Mouse (Mus musculus) A20 (cell line): Measurements from ENCODE around the gene Ankrd23.
A peak's percentile ranks its signal among the peaks of the same experiment; 100 is the strongest.
"Not testable (repeated sequence)": the region's sequence is repeated elsewhere in the genome, so short reads cannot be mapped to it uniquely, and the experiment has no call there.

Experiments
- DNase-seq: peaks from one replicate; pipeline ENCODE4 v3.0.0-alpha.2; 2011; ENCODE audit warnings: low read depth, low spot score

Ankrd23 gene

DNA sequence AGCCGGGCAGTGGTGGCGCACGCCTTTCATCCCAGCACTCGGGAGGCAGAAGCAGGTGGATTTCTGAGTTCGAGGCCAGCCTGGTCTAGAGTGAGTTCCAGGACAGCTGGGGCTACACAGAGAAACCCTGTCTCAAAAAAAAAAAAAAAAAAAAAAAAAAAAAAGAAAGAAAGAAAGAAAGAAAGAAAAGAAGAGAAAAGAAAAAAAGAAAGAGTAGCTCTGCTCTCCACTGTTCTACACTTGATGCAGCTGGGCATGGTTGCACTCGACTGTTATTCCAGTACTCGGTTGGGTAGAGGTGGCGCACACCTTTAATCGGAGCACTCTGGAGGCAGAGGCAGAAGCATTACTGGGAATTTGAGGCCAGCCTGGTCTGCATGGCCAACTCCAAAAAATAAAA is at the start of gene Ankrd23:
Ankrd23 (minus strand) TSS at position 101 of the 400 bp plus-strand sequence.
- not testable (repeated sequence) for DNase-seq

GRCm38 (mm10) chr1:36586288-36586687 is 49.6 kb upstream of the Ankrd23 start:
- DNase-seq: no peak

DNA sequence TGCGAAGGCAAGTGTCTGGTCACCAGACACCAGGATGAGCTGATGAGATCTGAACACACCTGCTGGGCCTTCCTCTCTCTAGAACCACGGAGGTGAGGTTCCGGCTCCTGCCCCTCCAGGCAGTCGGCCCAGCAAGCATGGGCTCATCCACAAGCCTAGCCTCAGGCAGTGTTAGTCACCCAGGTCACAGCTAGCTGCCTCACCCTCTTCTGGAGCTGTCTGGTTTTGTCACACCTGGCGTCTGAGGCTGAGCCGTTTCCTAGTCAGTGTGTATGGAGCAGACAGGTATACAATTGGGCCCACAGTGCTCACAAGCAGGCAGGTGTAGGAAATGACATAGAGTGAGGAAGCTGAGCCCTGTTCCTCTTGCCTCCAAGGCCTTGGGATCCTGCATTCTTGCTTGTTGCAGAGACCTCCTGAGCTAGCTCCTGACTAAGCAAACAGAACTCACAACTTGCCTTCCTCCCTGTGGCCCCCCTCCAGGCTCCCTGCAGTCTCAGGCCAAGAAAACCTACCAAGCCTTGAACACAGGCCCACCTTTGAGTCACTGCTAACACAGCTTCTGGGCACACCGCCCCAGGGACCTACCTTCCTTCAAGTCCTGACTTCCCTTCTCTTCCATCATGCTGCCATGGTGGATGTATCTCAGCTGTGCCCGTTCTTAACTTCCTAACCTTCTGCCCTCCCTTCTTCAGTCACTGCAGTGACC is 46.9 kb upstream of the Ankrd23 start:
- DNase-seq: no peak

DNA sequence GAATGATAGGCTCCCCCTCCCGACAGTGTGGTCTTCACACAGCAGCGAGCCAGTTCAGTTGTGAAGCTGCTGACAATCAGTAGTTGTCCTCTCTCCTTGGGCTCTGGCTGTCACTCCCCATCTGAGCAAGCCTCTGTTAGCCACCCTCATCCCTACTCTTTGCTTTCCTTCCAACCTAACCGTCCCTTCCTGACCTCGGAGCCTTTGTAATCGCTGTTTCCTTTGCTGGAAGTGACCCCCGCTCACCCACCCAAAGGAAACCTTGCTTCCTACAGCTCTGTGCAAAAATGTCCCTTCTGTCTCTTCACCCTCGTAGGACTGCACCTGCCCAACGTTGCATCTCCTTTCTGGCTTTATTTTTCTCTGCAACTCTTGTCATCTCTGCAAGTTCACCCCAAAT is 45.5 kb upstream of the Ankrd23 start:
- no peak for DNase-seq

DNA sequence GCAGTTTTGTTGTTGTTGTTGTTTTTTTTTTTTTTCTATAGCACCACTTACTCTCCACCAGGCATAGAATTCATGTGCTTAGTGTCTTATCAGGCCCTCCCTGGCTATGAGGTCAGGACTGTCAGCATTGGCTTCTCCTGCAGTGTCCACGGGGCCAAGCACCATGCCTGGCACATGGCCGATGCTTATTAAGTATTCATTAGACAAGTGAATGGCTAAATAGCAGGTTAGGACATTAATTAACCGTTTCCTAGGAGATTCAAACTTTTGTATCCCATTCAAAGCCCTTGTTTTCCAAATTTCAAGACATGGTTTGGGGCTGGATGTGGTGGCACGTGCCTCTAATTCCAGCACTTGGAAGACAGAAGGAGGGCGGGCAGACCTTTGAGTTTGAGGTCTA is 44.6 kb upstream of the Ankrd23 start:
- no peak for DNase-seq

DNA sequence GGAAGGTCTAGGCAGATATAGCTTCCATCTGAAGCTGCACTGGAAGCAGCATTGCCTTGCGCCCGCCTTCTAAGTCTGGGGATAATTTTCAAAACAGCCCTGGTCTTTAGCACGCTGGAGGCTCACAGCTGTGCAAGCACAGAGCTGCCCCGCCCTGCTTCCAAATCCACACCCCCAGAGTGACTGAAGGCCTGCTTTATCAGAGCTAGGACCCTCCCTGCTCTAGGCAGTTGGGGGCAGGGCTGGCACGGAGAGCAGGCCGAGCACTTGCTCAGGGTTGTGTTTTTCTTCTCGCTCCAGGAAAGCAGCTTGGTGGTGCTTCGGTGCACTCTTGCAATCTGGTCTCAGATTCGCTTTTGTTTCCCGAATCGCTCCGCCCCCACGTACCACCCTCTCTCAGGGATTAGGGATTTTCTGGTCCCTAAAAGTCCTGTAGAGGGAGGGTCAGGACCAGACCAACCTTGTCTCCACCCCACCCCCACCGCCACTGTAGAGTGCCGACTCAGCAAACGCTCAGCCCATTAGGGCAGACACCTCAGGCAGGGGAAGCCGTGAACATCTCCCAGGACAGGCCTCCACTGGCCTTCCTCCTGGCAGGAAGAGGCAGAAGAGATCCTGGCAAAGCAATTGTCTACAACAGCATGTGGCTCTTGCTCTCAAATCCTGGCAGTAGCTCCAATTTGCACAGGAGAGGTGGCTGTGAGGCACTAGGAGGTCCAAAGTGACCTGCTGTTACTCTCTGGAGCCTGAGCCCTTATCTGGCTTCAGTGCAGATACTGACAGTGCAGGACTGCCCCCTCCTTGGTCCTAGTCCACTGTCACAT is 43.9 kb upstream of the Ankrd23 start:
- DNase-seq: no peak

DNA sequence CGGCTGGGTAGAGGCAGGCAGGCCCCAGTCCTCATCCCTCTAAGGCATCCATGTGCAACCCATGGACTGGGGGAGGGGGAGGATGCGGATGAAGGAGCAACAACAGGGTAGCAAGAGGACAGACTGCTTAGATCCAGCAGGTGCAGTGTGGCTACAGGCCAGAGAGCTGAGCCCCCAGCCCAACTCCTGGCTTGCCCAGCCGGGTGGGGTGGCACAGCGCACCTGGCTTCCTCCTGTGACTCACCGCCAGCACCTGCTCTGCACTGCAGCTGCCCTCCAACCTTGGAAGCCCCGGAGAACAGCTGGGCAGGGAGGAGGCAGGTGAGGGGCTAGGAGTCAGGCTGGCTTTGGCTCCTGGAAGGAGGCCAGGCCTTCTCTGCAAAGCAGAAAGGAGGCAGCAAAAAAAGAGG is 43.3 kb upstream of the Ankrd23 start:
- peak; percentile 86 for DNase-seq

GRCm38 (mm10) chr1:36576991-36577675 is 40.5 kb upstream of the Ankrd23 start:
- no peak for DNase-seq

GRCm38 (mm10) chr1:36575347-36575746 is 38.7 kb upstream of the Ankrd23 start:
- no peak for DNase-seq

GRCm38 (mm10) chr1:36574196-36574955 is 37.7 kb upstream of the Ankrd23 start:
- DNase-seq: no peak

GRCm38 (mm10) chr1:36573524-36573923 is 36.8 kb upstream of the Ankrd23 start:
- DNase-seq: no peak

DNA sequence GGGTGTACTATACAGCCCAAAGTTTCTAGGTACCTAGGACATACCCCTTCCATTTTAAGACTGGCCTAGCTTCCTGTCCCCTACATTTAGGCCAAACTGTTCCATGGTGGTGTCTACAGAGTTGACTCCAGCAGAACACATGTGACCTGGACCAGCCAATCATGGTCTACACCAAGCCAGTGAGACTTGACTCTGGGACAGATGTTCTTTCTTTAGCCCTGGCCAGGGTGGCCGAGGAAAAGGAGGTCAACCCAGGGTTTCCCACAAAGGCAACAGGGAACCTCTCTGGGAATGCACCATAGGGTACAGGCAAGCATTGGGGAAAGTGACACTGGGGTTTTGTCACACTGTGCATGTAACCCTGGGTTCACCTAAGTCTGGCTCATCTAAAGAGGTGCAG is 36.0 kb upstream of the Ankrd23 start:
- no peak for DNase-seq

- DNase-seq: no peak
Measured at GRCm38 (mm10) chr1:36572140-36572700, 35.5 kb upstream of the Ankrd23 start.

GRCm38 (mm10) chr1:36571627-36572026 is 34.9 kb upstream of the Ankrd23 start:
- DNase-seq: no peak

DNA sequence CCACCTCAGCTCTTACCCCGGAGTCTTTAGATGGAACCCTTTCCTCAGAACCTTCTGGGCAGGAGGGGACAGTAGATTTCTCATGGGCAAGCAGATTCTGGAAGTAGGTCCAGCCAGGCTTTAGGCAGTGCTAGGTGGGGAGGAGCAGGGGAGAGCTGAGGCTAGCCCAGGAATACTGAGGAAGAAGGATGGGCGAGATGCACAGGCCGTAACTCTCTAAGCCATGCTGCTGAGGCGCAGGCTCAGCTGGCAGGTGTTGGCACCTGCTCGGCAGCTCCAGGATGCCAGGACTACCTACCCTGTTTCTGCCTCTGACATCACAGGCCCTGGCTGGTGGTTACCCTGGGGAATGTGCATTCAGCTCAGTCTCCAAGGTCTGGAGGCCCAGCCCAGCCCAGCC is 33.6 kb upstream of the Ankrd23 start:
- DNase-seq: no peak

DNA sequence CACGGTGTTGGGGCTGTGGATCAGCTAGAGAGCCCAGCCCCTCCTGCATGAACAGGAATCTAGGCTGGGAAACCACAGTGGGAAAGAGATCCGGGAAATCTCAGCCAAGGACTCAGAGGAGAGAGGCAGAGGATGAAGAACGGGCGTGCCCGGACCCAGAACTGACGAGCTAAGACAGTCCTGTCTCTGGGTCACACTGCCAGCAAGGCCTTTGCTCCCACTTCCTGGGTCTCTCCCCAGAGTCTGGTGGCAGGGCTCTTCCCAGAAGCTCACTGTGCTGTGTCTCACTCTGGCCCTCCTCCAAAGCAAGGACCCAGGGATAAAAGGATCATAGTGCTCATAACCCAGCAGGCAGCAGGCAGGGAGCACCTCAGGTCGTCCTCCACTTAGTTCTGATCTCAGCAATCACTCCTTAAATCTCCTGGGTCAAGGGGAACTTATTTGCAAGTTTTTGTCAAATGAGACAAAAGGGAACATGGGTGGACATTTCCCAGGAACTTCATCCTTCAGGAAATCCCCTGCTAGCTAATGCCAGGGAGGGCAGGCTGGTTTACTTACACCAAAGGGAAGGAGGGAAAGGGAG is 33.1 kb upstream of the Ankrd23 start:
- DNase-seq: no peak

DNA sequence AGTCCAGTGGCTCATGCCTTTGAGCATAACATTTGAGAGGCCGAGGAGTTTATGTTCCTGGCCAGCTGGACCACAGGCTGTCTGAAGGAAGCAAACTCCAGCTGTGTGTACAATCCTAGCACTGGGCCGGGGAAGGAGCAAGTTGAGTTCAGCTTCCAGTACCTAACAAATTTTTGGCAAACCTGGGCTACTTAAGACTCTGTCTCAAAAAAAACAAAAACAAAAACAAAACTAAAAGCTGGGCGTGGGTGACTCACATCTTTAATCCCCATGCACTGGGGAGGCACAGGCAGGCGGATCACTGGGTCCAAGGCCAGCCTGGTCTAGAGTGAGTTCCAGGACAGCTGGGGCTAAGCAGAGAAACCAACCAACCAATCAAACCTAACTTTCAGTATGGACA is 32.1 kb upstream of the Ankrd23 start:
- no peak for DNase-seq

GRCm38 (mm10) chr1:36567818-36568603 is 31.3 kb upstream of the Ankrd23 start:
- DNase-seq: no peak

GRCm38 (mm10) chr1:36566425-36566824 is 29.7 kb upstream of the Ankrd23 start:
- DNase-seq: no peak

GRCm38 (mm10) chr1:36564101-36564500 is 27.4 kb upstream of the Ankrd23 start:
- DNase-seq: no peak
